Mouse (Mus musculus) embryo, embryonic 10.5 days (tissue): ENCODE results near the gene Yipf2.
"Not testable (repeated sequence)": the region's sequence is repeated elsewhere in the genome, so short reads cannot be mapped to it uniquely, and the experiment has no call there.

ENCODE experiments used
- DNase-seq: peaks from one replicate; pipeline ENCODE4 v3.0.0-alpha.2; 2015; ENCODE audit warnings: low spot score

The Yipf2 gene

DNA sequence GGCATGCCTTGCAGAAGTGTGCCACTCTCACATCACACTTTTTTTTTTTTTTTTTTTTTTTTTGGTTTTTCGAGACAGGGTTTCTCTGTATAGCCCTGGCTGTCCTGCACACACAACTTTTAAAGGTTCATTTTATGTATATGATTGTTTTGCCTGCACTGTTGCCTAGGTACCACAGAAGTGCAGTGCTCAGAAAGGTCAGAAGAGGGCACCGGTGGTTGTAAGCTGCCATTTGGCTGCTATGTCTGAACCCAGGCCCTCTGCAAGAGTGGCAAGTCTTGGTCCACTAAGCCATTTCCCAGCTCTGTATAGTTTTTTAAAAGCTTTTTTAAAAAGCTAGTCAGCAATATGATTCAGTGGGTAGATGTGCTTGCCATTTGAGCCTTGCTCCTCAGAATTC, 5.6 kb upstream of the Yipf2 start:
- DNase-seq, result peak; percentile 57

DNA sequence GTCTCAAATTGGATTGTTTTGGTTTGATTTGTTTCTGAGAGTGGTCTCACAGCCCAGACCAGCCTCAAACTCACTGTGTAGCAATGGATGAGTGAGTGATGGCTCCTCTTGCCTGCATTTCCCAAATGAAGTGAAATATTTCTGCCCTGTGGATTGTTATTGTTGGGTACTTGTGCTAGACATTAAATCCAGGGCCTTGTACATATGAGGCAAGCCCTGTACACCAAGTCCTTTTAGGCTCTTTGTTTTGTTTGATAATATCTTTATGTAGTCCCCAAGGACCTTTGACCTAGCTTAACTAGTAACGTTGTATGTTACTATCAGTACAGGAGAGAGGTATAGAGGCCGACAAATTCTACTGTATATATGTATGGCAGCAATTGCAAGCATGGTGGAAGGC, 2.2 kb upstream of the Yipf2 start:
- DNase-seq, result no peak

DNA sequence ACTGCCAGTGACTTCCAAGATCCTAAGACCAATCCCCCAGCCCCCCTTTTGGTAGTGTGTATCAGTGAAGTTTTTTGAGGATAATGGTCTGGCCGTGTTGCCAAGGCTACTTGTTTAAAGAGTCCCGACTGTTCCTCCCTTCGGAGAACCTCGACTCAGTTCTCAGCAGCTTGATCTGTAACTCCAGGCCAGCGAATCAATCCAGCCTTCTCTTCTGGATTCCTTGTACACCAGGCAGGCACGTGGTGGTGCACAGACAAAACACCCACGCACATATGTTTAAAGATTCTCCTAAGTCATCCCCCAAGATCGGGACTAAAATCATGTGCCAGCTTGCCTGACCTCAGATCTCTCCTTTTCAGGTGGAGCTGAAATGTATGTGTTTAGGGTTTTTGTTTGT, 1.7 kb upstream of the Yipf2 start:
- DNase-seq, result not testable (repeated sequence)

DNA sequence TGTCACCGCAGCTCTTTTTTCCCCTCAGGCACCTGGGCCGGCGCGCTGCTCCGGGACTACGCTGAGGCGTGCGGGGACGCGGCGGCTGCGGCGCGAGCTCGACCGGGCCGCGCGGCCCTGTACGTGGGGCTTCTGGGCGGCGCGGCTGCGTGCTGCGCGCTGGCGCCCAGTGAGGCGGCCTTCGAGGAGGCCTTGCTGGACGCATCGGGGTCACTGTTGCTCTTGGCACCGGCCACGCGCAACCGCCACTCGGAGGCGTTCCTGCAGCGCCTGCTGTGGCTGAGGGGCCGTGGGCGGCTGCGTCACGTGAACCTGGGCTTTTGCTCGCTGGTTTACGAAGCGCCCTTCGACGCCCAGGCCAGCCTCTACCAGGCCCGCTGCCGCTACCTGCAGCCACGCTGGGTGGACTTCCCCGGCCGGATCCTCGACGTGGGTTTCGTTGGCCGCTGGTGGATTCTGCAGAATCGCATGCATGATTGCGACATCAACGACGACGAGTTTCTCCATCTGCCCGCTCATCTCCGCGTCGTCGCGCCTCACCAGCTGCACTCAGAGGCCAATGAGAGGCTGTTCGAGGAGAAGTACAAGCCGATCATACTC, 594 bp upstream of the Yipf2 start:
- DNase-seq, result no peak

DNA sequence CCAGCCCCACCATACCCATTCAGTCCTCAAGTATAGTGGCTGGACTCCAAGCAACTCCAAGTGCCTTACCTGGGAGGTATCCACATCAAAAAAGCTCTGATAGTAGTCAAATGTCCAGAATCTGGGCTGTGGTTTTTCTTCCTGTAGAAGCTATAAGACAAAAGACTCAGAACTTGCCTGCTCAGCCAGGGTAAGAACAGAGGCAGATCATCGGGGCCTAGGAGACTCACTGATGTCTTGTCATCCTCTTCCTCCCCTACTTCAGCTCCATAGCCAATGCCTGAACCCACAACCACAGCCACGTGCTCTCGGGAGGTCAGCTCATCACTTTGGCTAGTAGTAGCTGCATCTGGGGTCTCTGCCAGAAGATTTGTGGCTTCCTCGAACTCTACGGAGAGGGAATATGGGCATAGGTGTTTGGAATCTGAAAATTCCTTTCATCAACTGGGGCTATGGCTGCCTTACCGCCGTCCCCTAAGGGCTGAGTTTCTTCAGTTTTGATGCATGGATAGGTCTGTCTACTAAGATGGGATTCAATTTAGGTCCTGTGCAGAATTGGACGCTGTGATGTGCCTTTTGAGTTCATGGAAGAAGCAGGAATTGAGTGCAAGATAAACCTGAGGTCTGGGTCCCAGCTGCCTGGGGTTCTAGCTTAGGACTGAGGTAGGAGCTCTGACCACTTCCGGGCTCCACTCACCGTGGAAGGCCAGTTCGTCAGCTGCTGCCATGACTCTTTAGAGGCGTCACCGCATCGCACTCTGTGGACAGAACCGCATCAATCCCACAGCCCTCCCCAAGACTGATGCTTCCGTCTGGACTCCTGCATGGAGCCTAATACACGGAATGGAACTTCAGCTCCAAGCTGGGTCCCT, 561 bp downstream of the Yipf2 start:
- DNase-seq, result no peak

DNA sequence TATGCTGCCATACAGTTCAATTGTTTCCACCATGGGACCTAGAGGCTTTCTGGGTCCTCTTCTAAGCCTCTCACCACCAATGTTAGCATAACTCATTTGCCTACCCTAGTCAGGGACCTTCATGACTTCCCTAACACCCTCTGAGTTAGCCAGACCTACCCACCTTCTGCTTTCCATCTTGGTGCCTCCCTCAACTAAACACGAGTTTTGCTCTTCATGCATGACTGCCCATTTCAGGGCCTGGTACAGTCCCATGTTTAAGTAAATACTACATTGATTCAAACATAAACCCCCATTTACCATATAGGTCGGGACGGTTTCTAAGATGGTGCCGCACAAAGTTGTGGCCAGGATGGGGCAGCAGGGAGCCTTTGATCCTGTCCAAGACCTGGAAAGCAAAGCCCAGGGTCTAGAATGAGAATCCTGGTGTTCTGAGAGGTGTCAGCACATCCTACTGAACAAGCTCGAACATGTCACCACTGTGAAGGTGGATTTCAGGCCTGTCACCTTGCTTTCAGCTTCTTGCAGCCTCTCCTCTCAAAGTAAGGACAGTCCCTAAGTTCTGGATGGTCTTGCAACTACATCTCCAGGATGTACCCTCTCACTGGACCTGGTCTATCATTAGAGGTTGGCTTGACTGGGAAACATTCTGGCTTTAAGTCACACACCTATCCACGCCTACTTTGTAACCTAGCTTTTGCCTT, 1.3 kb downstream of the Yipf2 start:
- DNase-seq, result no peak

DNA sequence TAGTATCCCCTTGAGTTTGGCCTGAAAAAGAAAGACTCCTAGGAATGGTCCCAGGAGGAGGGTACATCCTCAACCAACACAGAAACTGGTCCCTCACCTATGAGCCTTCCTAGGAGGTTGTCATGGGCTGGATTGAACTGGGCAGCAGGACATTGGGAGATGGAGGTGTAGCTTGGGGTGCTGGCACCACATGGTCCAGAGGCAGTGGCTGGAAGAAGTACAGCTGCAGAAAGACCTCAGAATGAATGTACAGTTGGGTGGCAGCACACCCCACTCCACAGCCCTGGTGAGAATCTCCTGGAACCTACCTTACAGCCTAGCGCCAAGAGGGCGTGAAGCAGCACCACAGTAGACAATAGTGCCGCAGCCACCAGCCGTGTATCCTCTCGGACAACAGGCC, 3.1 kb downstream of the Yipf2 start:
- no peak for DNase-seq

DNA sequence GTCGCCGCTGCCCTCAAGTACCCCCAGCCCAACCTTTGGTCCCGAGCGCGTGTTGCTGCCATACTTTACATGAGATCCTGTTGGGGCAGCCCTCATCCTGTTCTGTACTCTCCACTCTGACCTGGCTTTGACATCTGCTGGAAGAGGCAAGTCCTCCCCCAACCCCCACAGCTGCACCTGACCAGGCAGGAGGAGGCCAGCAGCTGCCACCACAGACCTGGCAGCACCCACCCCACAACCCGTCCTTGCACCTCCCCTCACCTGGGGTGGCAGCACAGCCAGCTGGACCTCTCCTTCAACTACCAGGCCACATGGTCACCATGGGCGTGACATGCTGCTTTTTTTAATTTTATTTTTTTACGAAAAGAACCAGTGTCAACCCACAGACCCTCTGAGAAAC, 4.3 kb downstream of the Yipf2 start:
- no peak for DNase-seq

DNA sequence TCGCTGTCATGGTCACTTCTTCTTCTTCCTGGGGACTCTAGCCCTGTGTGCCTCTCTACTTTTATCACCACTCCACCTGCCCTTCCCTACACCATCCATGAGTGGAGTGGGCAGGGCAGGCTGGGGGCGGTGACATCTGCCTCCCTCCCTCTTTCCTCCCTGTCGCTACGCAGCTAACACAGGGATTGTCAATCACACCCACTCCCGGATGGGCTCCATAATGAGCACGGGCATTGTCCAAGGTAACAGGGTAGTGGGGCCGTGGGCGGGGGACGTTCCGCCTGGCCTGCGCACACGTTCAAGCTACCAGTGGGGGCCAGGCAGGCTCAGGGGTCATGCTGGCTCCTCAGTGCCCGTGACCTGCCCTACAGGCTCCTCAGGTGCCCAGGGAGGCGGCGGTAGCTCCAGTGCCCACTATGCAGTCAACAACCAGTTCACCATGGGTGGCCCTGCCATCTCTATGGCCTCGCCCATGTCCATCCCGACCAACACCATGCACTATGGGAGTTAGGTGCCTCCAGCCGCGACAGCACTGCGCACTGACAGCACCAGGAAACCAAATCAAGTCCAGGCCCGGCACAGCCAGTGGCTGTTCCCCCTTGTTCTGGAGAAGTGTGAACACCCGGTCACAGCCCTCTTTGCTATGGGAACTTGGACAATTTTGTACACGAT, 4.8 kb downstream of the Yipf2 start:
- DNase-seq, result no peak

DNA sequence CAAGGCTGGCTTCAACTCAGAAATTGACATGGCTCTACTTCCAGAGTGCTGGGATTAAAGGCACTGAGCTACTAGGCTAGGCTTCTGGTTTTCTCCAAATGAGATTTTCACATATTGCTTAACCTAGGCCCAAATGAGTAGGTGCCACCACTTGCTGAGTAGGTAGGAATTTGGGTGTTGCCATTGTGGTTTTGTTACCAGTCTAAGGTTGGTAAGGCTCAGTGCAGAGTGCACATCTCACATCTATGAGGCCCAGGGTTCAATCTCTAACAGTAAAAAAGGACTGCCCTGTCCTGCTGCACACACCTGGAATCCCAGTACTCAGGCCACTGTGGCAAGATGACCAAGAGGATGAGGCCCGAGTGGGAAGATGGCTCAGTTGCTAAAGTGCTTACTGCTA, 7.2 kb downstream of the Yipf2 start:
- DNase-seq, result no peak

DNA sequence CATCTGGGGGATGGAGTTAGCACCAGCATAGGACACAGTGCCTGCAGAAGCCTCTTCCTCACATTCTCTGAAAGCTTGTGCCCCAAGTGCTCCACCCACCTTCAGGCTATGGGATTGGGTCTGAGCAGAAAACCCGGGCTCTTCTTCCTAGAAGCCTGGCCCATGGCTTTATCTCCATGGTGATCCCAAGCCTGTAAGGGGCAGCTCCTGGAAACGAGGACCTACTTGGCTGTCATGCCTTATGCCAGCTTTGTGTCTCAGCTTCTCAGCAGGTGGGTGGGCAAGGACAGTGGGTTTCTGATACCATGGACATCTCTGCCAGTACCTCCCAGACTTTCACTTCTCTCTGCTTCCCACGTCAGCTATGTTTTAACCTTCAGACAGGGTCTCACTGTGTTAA, 14.4 kb downstream of the Yipf2 start:
- DNase-seq, result no peak

DNA sequence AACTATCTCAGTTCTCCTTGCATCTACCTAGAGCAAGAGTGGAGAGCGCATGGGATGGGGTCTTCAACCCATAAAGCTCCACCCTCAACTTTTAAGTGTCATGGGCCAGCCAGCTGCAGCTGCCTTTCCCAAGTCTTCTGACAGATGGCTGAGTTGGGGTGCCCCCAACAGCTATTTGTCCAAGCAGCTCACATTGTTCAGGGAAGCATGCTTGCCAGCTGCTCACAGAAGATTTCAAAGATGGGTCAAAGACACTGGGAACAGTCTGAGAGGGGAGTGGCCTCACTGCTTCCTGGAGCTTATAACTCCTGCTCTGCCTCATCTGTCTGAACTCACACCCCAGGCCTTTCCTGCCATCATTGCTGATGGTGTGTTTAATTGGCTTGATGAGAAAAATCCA, 16.3 kb downstream of the Yipf2 start:
- peak; percentile 18 for DNase-seq

DNA sequence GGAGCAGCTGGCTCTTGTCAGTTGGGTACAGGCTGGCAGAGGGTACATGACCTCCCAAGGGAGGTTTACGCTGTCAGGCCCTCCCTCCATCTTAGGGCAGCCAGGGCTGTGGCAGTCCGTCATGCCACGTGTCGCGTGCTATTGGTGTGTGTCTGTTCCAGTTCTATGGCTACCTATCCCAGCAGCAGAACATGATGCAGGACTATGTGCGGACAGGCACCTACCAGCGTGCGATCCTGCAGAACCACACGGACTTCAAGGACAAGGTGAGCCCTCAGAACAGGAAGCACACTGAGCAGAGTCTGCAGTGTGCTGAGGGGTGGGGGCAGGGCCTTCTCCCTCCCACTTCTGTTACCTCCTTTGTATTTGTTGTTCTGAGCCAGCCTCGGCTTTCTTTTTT, 17.4 kb downstream of the Yipf2 start:
- DNase-seq, result no peak

DNA sequence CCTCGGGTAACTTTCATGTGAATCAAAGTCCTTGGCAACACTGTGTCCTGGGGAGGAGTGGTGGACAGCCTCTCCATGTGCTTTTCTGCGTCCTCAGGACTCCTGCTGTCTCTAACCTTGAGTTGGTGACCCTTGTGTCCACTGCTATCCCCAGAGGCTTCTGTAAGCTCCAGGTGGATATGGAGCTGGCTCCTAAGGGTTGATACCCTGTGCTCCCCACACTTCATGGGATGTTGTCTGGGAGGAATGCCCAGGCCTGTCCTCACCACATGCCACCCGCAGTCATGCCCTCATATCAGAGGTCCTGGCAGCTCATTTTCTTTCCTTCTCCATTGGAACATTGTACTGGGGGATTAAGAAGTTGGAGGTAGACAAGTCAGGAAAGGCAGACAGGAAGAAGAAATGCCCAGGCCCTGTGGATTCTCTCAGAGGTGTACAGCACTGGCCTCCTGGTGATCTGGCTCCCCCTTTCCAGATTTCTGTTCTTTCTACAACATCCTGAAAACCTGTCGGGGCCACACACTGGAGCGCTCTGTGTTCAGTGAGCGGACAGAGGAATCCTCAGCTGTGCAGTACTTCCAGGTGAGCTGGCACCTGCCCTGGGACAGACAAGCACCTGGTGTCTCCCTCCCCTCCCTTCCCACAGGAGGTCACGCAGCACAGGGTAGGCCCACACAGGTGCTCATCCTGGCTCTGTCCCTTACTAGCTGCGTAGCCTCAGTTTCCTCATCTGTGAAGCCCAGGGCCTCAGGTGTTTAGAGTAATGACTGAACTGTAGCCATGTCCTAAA, 18.4 kb downstream of the Yipf2 start:
- DNase-seq, result no peak

DNA sequence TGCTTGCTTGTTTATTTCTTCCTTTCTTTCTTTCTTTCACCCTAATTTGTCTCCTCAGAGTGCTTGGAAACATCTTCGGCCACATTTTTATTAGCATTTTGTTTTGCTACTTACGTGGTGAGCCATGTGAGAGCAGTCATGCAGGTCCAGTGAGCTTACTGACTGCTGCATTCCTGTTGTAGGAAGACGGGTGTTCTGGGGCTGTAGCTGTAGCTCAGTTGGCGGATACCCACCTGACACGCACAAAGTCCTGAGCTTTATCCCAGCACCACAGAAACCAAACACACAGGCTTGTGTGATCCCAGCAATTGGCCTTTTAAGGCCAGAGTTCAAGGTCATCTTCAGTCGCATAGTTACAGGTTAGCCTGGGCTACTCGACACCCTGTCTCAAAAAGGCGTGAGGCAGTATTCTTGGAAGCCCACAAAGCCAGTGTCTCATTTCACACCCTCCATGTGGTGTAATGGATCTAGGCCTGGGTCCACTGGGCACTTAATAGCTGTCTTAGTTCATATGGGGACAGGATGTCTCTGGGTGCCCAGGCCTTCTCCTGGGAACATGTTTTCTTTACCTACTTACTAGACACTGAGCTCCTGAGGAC, 23.9 kb downstream of the Yipf2 start:
- DNase-seq, result no peak

DNA sequence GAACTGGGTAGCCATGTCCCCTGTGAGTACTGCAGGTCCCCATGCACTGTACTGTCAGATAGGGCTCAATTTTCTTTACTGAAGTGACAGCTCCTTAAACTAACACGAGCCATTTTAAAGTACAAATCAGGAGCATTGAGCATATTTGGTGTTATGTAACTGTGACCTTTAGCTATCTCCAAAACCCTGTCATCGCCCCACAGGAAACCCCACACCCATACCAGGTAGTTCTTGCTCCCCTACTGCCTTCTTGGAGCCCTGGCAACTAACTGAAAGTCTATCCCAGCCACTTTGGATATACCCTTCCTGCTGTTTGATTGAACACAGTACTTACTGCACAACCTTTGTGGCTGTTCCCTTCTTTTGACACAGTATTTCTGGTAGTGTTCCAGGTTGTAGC, 25.6 kb downstream of the Yipf2 start:
- DNase-seq, result no peak

DNA sequence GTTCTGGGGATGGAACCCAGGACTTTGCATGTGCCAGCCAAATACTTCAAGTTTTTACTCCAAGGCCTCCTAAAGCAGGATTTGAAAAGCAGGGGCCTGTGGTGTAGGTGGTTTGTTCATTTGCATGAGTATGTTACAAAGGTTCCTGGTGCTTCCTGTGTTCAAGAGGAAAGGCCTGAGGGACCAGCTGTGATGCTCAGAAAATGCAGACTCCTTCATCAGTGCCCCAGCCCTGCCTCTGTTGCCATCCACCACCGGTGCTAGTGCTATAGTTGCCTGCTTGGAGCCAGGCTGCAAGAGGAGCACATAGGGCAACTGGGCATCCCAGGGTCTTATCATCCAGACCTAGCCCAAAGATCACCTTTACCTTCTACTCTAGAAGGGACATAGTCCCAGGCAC, 26.1 kb downstream of the Yipf2 start:
- no peak for DNase-seq

DNA sequence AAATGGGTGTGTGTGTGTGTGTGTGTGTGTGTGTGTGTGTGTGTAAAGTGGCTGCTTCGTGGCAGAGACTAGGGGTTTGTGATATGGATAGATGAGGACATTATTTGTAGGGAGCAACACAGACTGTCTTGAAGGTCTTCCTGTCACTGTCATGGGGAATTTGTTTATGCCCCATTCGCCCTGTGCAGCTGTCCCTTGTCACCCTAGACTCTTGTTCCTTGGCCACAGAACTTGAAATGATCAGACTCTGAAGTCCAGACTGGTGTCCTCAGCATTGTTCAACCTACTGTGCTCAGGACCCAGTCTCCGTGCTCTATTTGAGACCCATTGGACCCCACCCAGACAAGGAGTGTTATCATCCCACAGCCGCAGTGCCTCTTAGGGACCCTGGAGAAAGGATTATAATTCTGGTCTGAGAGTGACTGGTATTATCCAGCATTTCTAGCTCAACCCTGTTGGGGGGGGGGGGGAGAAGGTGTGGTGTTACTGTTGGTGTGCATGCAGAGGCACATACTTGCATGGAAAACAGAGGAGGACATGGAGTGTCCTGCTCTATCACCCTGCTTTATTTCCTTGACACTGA, 27.5 kb downstream of the Yipf2 start:
- DNase-seq, result no peak

DNA sequence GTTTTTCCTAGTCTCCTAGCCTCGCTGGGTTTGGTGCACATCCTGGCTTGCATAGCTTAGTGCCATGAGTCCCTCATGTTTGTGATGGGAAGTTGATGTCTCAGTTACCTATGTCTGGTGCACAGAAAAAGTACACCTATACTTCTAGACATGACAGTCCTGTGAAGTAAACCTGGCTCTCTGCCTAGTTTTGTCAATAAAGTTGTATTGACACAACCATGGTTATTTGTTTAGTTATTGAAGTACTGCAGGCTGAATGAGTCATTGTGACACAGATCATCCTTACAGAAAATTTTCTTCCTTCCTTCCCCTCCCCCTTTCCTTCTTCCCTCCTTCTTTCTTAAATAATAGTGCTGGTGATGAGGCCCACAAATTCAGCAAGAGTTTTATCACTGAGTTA, 28.2 kb downstream of the Yipf2 start:
- no peak for DNase-seq

DNA sequence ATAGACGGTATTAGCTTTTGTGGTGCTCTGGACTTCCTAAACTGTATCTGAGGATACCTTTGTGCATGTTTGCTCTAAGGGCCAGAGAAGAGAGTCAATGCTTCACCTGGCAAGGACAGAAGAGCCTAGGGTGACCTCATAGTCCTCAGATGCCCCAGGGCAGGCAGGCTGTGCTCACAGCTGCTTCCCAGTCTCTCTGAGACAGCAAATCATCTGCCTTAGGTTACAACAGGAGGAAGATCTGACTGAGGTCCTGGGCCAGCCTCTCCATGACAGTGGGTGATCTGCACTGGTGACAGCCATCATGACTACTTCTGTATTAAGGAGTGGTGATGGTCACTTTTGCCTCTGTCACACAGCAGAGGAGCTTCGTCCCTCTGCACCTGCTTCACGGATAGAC, 33.5 kb downstream of the Yipf2 start:
- no peak for DNase-seq

DNA sequence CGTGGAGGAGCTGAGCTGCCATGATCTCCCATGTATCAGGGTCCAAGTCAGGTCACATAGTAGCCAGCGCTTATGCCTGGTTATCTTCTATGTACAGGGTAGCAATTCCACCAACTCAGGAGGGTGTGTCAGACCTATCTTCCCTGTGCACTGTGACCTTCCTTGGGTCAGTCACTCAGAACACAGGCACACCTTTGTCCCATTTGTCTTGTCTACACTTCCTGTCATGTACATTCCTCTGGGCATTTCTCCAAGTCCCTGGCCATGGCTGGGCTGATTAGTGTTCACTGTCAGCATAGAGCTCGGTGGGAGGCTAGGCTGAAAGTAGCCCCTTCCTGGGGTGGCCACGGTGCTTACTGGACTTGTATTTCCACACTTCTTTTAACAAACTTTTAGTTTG, 34.3 kb downstream of the Yipf2 start:
- DNase-seq, result no peak
